Mouse (Mus musculus): ENCODE results near the gene Ggt7. TPM values are rescaled to one million over a fixed set of nuclear protein-coding genes. Genes with fewer than 3 reads are reported as not detected.

Ggt7 gene
- polyA plus RNA-seq, 1 experiment from 2014 or later: 2.1 TPM

DNA sequence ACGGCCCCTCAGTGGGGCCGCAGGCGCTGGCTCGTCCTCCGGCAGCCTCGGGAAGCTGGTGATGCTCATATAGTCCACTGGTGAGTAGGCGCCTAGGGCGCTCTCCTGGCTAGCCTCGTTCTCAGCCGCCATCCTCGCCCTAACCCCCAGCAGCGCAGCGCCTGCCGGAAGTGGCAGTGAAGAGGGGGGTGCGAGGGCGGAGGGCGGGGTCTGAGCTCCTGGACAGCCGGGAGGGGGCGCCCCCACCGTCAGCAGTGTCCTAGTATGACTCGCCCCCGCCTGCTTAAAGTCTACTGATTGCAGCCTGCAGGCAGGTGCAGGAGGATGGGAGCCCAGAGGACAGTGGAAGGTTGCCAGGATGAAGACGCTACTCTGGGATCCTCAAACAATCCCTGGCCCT is 3.4 kb downstream of the Ggt7 start:
- Histone ChIP-seq H3K4me2 (ENCODE audit: low read depth, low read length) (peak overlapping the region; percentile 63), H3K4me3 (ENCODE audit: low read length) (peak overlapping the region; percentile 43), H3K4me1 (ENCODE audit: control insufficient read depth, insufficient read depth, low read length) (peaks cover 10% of the 10 kb centered on the region), H3K27ac (ENCODE audit: low read length) (no peak overlapping the region), H3K36me3 (ENCODE audit: control insufficient read depth, insufficient read depth) (no peaks in the 10 kb centered on the region), H3K9me3 (replicated peaks; ENCODE audit: control insufficient read depth, low read length) (no peaks in the 10 kb centered on the region), H3K9ac (ENCODE audit: low read length) (peak overlapping the region; percentile 61), H3K27me3 (ENCODE audit: control insufficient read depth, insufficient read depth, low read length) (peaks cover 20% of the 10 kb centered on the region)
- no peak for ATAC-seq (replicated peaks; ENCODE audit: extremely low read depth, insufficient read depth, low FRiP score)
- 2% methylated on average over 23 of the region's 23 CpGs for WGBS

DNA sequence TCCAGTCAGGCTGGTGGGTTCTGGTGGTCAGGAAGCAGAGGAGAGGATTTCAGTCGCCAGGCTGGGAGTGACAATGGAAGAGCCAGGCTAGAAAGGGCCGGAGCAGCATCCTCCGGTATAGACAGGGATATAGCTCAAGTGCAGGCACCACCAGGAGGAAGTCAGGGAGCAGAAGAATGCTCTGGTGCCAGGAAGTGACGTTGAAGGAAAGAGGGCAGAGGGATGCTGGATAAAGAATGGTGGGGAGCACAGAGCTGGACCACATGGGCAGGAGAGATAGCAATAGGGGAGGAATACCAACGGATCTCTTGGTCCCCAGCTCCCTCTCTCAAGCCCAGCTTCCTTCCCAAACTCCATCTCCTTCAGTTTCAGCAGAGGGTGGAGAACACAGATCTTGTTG is 4.5 kb downstream of the Ggt7 start:
- H3K4me3 ChIP-seq (ENCODE audit: low read length): no peak overlapping the region
- peaks cover 20% of the 10 kb centered on the region for H3K27me3 ChIP-seq (ENCODE audit: control insufficient read depth, insufficient read depth, low read length)
- H3K9ac ChIP-seq (ENCODE audit: low read length): no peak overlapping the region
- no peaks in the 10 kb centered on the region for H3K9me3 ChIP-seq (replicated peaks; ENCODE audit: control insufficient read depth, low read length)
- H3K4me1 ChIP-seq (ENCODE audit: control insufficient read depth, insufficient read depth, low read length): peaks cover 10% of the 10 kb centered on the region
- no peak overlapping the region for H3K27ac ChIP-seq (ENCODE audit: low read length)
- 53% methylated on average over 5 of the region's 5 CpGs for WGBS
- no peak for ATAC-seq (replicated peaks; ENCODE audit: extremely low read depth, insufficient read depth, low FRiP score)
- no peak overlapping the region for H3K4me2 ChIP-seq (ENCODE audit: low read depth, low read length)
- no peaks in the 10 kb centered on the region for H3K36me3 ChIP-seq (ENCODE audit: control insufficient read depth, insufficient read depth)

DNA sequence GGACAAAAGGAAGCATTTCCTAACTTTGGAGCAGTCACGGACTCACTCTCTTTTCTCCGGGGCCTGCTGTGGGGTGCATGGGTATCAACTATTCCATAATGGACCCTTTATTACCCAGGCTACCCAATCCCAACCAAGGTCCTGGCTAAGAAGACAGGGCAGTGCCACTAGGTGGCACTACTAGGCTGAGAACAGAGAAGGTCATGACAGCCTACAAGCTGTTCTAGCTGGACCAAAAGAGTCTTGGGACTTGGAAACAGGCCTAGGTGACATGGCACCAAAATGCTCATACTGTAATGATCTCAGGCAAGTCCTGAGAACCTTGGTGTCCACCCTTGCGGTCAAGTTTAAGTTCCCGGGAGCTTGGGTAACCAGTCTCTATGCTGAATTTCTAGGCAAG is 5.6 kb downstream of the Ggt7 start:
- Histone ChIP-seq H3K4me3 (ENCODE audit: low read length) (no peak overlapping the region), H3K27ac (ENCODE audit: low read length) (no peak overlapping the region), H3K27me3 (ENCODE audit: control insufficient read depth, insufficient read depth, low read length) (peaks cover 20% of the 10 kb centered on the region), H3K36me3 (ENCODE audit: control insufficient read depth, insufficient read depth) (no peaks in the 10 kb centered on the region), H3K4me2 (ENCODE audit: low read depth, low read length) (no peak overlapping the region), H3K9me3 (replicated peaks; ENCODE audit: control insufficient read depth, low read length) (no peaks in the 10 kb centered on the region), H3K9ac (ENCODE audit: low read length) (no peak overlapping the region), H3K4me1 (ENCODE audit: control insufficient read depth, insufficient read depth, low read length) (peaks cover 9% of the 10 kb centered on the region)
- no peak for ATAC-seq (replicated peaks; ENCODE audit: extremely low read depth, insufficient read depth, low FRiP score)
- WGBS: 59% methylated on average over 4 of the region's 4 CpGs

DNA sequence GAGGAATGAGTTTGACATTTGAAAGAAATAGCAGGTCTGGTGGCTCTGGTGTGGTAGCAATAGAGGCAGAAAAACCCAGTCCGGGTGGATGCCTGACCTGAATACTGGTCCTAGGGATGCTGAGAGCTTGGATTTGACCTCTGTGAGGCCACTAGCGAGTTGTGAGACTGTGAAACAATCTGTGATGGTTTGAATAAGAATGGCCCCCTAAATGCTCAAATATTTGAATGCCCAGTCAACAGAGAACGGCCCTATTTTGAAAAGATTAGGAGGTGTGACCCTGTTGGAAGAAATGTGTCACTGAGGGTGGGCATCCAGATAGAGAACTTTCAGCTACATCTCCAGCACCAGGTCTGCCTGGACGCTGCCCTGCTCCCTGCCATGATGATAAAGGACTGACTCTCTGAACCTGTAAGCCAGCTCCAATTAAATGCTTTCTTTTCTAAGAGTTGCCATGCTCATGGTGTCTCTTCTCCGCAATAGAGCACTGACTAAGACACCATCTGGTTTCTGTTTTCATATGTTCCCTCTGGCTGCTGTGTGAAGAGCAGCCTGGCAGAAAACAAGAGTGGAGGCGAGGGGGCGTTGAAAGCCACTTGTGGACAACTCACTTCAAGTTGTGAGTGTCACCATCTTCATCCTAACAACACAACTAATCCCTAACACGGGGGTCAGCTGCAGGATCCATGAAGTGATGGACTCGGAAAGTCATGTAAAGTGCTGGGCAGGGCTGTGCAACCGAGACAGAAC is 10.1 kb downstream of the Ggt7 start:
- H3K9ac ChIP-seq (ENCODE audit: low read length): no peak overlapping the region
- no peaks in the 10 kb centered on the region for H3K4me1 ChIP-seq (ENCODE audit: control insufficient read depth, insufficient read depth, low read length)
- no peak for ATAC-seq (replicated peaks; ENCODE audit: extremely low read depth, insufficient read depth, low FRiP score)
- 50% methylated on average over 10 of the region's 10 CpGs for WGBS
- H3K4me3 ChIP-seq (ENCODE audit: low read length): no peak overlapping the region
- H3K9me3 ChIP-seq (replicated peaks; ENCODE audit: control insufficient read depth, low read length): no peaks in the 10 kb centered on the region
- no peaks in the 10 kb centered on the region for H3K36me3 ChIP-seq (ENCODE audit: control insufficient read depth, insufficient read depth)
- no peak overlapping the region for H3K27ac ChIP-seq (ENCODE audit: low read length)
- no peak overlapping the region for H3K4me2 ChIP-seq (ENCODE audit: low read depth, low read length)
- peaks cover under 1% of the 10 kb centered on the region; the same call in 1 of the 2 replicates for H3K27me3 ChIP-seq (ENCODE audit: control insufficient read depth, insufficient read depth, low read length)

DNA sequence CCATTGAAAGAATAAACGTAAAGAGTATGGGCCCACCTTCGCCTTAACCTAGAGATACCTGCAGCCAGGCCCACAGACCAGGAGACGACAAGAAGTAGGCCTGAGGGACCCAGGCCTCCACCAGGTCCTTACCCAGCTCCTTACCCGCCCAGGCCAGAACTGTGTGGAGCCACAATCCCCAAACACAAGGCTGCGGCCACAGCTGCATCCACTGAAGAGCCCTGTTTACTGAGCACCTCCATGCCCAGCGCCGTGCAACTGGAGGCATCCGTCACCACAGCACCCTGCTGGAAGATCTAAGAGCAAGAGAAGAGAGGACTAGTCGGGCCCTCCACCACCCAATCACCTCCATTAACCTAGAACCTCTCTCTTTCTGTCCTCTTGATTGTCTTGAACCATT is 12.2 kb downstream of the Ggt7 start:
- no peak for ATAC-seq (replicated peaks; ENCODE audit: extremely low read depth, insufficient read depth, low FRiP score)

DNA sequence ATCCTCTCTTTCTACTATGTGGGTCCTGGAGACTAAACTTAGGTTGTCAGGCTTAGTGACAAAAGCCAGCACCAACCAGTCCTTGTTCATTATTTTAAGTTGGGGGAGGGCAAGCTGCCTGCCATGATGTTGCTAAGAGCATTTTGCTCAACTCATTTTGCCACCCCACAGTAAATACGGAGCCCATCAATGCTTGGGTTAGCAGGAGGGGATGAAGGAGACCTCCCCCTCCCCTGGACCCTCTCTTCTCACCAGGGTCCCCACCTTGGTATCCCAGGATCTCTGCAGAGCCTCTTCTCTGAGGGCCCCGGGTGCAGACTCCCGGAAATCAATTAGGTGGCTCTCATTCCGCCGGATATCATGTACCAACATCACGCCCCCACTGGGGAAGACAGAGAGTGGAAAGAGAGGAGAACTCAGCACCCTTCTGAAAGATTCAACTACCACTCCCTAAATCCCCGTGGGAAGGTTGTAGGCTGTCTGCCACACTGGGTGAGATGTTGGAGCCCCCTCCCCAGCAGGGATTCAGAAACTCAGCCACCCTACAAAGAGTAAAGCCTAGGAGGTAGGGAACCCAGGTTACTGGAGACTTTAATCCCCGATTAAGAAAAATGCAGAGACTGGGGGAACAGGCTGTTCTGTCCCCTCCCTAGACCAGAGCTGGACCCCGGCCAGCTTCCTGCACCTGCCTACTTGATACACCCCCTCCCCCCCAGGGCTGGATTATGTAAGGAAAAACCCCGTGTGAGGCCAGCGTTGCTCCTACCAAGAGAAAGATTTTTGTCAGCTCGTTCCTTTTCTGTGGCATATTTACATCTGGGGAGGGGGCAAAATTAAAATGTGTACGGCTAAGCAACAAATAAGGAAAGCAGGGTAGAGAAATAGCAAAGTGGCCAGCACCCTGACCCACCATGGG is 13.3 kb downstream of the Ggt7 start:
- Histone ChIP-seq H3K27ac (ENCODE audit: low read length) (no peak overlapping the region), H3K36me3 (ENCODE audit: control insufficient read depth, insufficient read depth) (no peaks in the 10 kb centered on the region), H3K9me3 (replicated peaks; ENCODE audit: control insufficient read depth, low read length) (no peaks in the 10 kb centered on the region), H3K27me3 (ENCODE audit: control insufficient read depth, insufficient read depth, low read length) (no peaks in the 10 kb centered on the region), H3K4me1 (ENCODE audit: control insufficient read depth, insufficient read depth, low read length) (no peaks in the 10 kb centered on the region), H3K9ac (ENCODE audit: low read length) (no peak overlapping the region), H3K4me2 (ENCODE audit: low read depth, low read length) (no peak overlapping the region), H3K4me3 (ENCODE audit: low read length) (no peak overlapping the region)
- 55% methylated on average over 13 of the region's 13 CpGs for WGBS
- ATAC-seq (replicated peaks; ENCODE audit: extremely low read depth, insufficient read depth, low FRiP score): no peak

More for the DNA sequence above, 12.2 kb downstream of the Ggt7 start:
- H3K4me1 ChIP-seq (ENCODE audit: control insufficient read depth, insufficient read depth, low read length): no peaks in the 10 kb centered on the region
- no peak overlapping the region for H3K4me2 ChIP-seq (ENCODE audit: low read depth, low read length)
- H3K9me3 ChIP-seq (replicated peaks; ENCODE audit: control insufficient read depth, low read length): no peaks in the 10 kb centered on the region
- H3K27me3 ChIP-seq (ENCODE audit: control insufficient read depth, insufficient read depth, low read length): no peaks in the 10 kb centered on the region
- no peak overlapping the region for H3K27ac ChIP-seq (ENCODE audit: low read length)
- WGBS: 93% methylated on average over 9 of the region's 9 CpGs
- H3K9ac ChIP-seq (ENCODE audit: low read length): no peak overlapping the region
- no peaks in the 10 kb centered on the region for H3K36me3 ChIP-seq (ENCODE audit: control insufficient read depth, insufficient read depth)
- no peak overlapping the region for H3K4me3 ChIP-seq (ENCODE audit: low read length)

DNA sequence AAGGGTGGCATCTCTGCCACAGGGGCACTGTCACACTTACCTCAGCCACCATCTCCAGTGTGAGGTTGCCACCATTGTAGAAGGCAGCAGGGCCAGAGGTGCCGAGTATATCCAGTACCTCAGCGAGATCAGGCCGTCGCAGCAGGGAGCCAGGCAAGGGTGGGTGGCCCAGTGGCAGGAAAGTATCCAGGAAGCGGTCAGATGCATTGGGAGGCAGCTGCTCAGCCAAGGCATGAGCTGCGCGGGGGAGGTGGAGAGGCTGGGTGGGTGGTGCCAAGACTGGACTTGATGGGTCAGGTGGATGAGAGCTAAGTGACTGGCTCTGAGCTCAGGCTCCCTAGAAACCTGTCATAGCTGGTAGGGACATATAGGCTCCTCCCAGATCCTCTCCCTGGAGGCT is 15.4 kb downstream of the Ggt7 start:
- H3K36me3 ChIP-seq (ENCODE audit: control insufficient read depth, insufficient read depth): no peaks in the 10 kb centered on the region
- ATAC-seq (replicated peaks; ENCODE audit: extremely low read depth, insufficient read depth, low FRiP score): no peak
- H3K4me1 ChIP-seq (ENCODE audit: control insufficient read depth, insufficient read depth, low read length): no peaks in the 10 kb centered on the region
- no peak overlapping the region for H3K9ac ChIP-seq (ENCODE audit: low read length)
- 74% methylated on average over 7 of the region's 7 CpGs for WGBS
- H3K4me2 ChIP-seq (ENCODE audit: low read depth, low read length): no peak overlapping the region
- H3K4me3 ChIP-seq (ENCODE audit: low read length): no peak overlapping the region
- no peaks in the 10 kb centered on the region for H3K9me3 ChIP-seq (replicated peaks; ENCODE audit: control insufficient read depth, low read length)
- no peak overlapping the region for H3K27ac ChIP-seq (ENCODE audit: low read length)
- no peaks in the 10 kb centered on the region for H3K27me3 ChIP-seq (ENCODE audit: control insufficient read depth, insufficient read depth, low read length)

DNA sequence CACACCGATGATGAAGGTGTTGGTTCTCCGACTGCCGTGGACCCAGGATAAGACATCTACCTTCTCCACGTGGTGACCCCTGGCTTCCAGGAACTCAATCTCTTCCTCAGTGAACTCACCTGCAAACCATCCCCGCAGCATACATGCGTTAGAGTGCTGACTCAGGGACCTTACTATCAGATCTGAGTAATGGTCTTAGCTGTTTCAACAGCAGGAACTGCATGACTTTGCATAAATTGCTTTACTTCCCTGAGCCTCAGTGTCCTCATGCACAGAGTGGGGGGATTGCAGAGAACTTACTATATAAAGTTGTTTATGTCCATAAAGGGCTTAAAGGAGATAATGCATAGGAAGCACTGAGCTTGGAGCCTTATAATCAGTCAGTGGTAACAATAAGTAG is 27.0 kb downstream of the Ggt7 start:
- no peak overlapping the region for H3K27ac ChIP-seq (ENCODE audit: low read length)
- H3K4me1 ChIP-seq (ENCODE audit: control insufficient read depth, insufficient read depth, low read length): no peaks in the 10 kb centered on the region
- no peak overlapping the region for H3K9ac ChIP-seq (ENCODE audit: low read length)
- no peaks in the 10 kb centered on the region for H3K36me3 ChIP-seq (ENCODE audit: control insufficient read depth, insufficient read depth)
- no peak for ATAC-seq (replicated peaks; ENCODE audit: extremely low read depth, insufficient read depth, low FRiP score)
- H3K9me3 ChIP-seq (replicated peaks; ENCODE audit: control insufficient read depth, low read length): no peaks in the 10 kb centered on the region
- H3K27me3 ChIP-seq (ENCODE audit: control insufficient read depth, insufficient read depth, low read length): no peaks in the 10 kb centered on the region
- 84% methylated on average over 6 of the region's 6 CpGs for WGBS
- H3K4me2 ChIP-seq (ENCODE audit: low read depth, low read length): no peak overlapping the region
- no peak overlapping the region for H3K4me3 ChIP-seq (ENCODE audit: low read length)

DNA sequence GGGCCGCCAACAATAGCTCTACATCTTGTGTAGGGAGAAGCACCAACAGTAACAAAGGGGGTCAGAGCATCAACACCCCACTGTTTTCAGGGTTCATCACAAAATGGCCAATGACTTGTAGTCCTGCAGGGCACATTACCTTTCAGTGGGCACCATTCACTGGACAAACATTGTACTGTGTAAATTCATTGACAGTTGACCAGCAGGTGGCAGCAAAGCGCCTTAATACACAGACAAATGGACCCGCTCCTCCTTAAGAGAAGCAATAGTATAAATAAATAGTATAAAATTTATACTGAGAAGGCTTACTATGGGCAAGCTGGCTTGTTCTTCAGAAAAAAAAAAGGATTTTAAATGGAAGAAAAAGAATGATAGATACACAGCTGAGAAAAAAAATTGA is 36.0 kb downstream of the Ggt7 start:
- no peak overlapping the region for H3K27ac ChIP-seq (ENCODE audit: low read length)
- no peaks in the 10 kb centered on the region for H3K27me3 ChIP-seq (ENCODE audit: control insufficient read depth, insufficient read depth, low read length)
- no peaks in the 10 kb centered on the region for H3K4me1 ChIP-seq (ENCODE audit: control insufficient read depth, insufficient read depth, low read length)
- 46% methylated on average over 3 of the region's 3 CpGs for WGBS
- peaks cover 3% of the 10 kb centered on the region for H3K9me3 ChIP-seq (replicated peaks; ENCODE audit: control insufficient read depth, low read length)
- ATAC-seq (replicated peaks; ENCODE audit: extremely low read depth, insufficient read depth, low FRiP score): no peak
- H3K4me2 ChIP-seq (ENCODE audit: low read depth, low read length): no peak overlapping the region
- no peak overlapping the region for H3K4me3 ChIP-seq (ENCODE audit: low read length)
- H3K36me3 ChIP-seq (ENCODE audit: control insufficient read depth, insufficient read depth): no peaks in the 10 kb centered on the region
- no peak overlapping the region for H3K9ac ChIP-seq (ENCODE audit: low read length)

Data from heart, embryonic 16.5 days (tissue).